Mouse (Mus musculus) heart, postnatal 0 days (tissue): ENCODE results near the gene Ttc9c.

Experiments
- CTCF ChIP-seq: IDR thresholded peaks from 2 replicates; pipeline ENCODE4 v1.5.1; 2016; ENCODE audit warnings: antibody characterized with exemption, control low read depth, low read depth
- EP300 ChIP-seq: IDR thresholded peaks from 2 replicates; pipeline ENCODE4 v1.6.1; 2016; ENCODE audit warnings: antibody characterized with exemption, low read depth

GRCm38 (mm10) chr19:8850402-8850901 is 31.3 kb upstream of the Ttc9c start, which contains the start of gene Lrrn4cl:
- TF ChIP-seq CTCF (no peak), EP300 (no peak)
